Mouse (Mus musculus) CH12F3 (cell line): ENCODE data around the gene Uba2.

Experiments
- in situ Hi-C: fragments of 300-500 bp; cut with MboI; formaldehyde crosslinking; loops from 2 replicates; pipeline ENCODE4 v1.14.3; 2020; ENCODE audit warnings: low sequenced_read_pairs

Gene Uba2

GRCm38 (mm10) chr7:34100002-34100401, 69.4 kb downstream of the Uba2 start:
- in situ Hi-C loops = no loop called here

- in situ Hi-C loops = no loop called here
These were observed 74.4 kb downstream of the Uba2 start, which contains the start of gene Scgb1b30 for GRCm38 (mm10) chr7:34094911-34095481. TSS of gene Scgb1b30 (plus strand) at chr7:34095431.
